Mouse (Mus musculus) liver, adult 2 months (tissue): ENCODE measurements around the gene R3hdml.

Source experiments
- CTCF ChIP-seq: fragments of 200-500 bp; IDR thresholded peaks from 2 replicates; pipeline ENCODE4 v1.5.1; 2011; ENCODE audit warnings: low read depth, low read length, control low read depth
- POLR2A ChIP-seq: fragments of 200-500 bp; IDR thresholded peaks from 2 replicates; pipeline ENCODE4 v1.6.1; 2011; ENCODE audit warnings: low read length, control low read depth; ENCODE audit not compliant: insufficient read depth; ENCODE audit errors: extremely low read depth

DNA sequence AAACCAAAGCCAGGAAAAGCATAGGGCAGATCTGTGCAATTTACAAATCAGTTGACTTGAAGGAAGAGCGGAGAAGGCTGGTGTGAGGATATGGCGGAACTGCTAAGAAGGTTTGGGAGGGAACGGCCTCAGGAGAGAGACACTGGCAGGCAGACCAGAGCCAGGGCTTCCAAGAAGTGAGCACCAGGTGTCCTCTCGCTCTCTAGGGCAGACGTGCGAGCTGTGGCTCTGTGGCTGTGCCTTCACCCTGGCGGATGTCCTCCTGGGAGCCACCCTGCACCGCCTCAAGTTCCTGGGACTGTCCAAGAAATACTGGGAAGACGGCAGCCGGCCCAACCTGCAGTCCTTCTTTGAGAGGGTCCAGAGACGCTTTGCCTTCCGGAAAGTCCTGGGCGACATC, 38.7 kb upstream of the R3hdml start:
- TF ChIP-seq POLR2A (no peak), CTCF (no peak)
